Mouse (Mus musculus) limb, embryonic 12.5 days (tissue): ENCODE measurements at regions not wholly inside any gene's neighbourhood (a gene's known extent, or its start where the extent isn't known, plus 50 kb on each side); places are given as distances from the start of the nearest gene placed in this dataset.

ENCODE experiments used
- ATAC-seq: fragments of 200-750 bp; cut with Nextera tagmentation; 2 replicates; pipeline ENCODE4 v1.8.0; 2017; ENCODE audit warnings: low read depth, moderate TSS enrichment; ENCODE audit not compliant: insufficient number of reproducible peaks, insufficient read depth, low FRiP score, low TSS enrichment
- H3K27ac ChIP-seq: fragments of 300-500 bp; sonication (generic); 2 replicates; pipeline ENCODE4 v1.5.1; 2016; ENCODE audit warnings: mild to moderate bottlenecking, moderate library complexity
- H3K27me3 ChIP-seq: fragments of 300-500 bp; sonication (generic); 2 replicates; pipeline ENCODE4 v1.6.1; 2016; ENCODE audit warnings: mild to moderate bottlenecking, moderate library complexity
- H3K36me3 ChIP-seq: fragments of 300-500 bp; sonication (generic); 2 replicates; pipeline ENCODE4 v1.6.1; 2016; ENCODE audit warnings: mild to moderate bottlenecking, moderate library complexity
- H3K4me1 ChIP-seq: fragments of 300-500 bp; sonication (generic); replicated peaks from 2 replicates; pipeline ENCODE4 v1.6.1; 2016
- H3K4me2 ChIP-seq: fragments of 300-500 bp; sonication (generic); 2 replicates; pipeline ENCODE4 v1.6.1; 2016; ENCODE audit warnings: mild to moderate bottlenecking, moderate library complexity
- H3K4me3 ChIP-seq: fragments of 300-500 bp; sonication (generic); replicated peaks from 2 replicates; pipeline ENCODE4 v1.5.1; 2016; ENCODE audit warnings: mild to moderate bottlenecking
- H3K9ac ChIP-seq: fragments of 300-500 bp; sonication (generic); replicated peaks from 2 replicates; pipeline ENCODE4 v1.6.1; 2016; ENCODE audit warnings: mild to moderate bottlenecking, moderate library complexity
- H3K9me3 ChIP-seq: fragments of 300-500 bp; sonication (generic); 2 replicates; pipeline ENCODE4 v1.6.1; 2016; ENCODE audit warnings: mild to moderate bottlenecking, moderate library complexity
- WGBS: fragments of 180-500 bp; shearing (Covaris S2); methylation state at CpG from one replicate; pipeline ENCODE4 v1.1.7; 2016; 5-methylcytosine and 5-hydroxymethylcytosine counted together

DNA sequence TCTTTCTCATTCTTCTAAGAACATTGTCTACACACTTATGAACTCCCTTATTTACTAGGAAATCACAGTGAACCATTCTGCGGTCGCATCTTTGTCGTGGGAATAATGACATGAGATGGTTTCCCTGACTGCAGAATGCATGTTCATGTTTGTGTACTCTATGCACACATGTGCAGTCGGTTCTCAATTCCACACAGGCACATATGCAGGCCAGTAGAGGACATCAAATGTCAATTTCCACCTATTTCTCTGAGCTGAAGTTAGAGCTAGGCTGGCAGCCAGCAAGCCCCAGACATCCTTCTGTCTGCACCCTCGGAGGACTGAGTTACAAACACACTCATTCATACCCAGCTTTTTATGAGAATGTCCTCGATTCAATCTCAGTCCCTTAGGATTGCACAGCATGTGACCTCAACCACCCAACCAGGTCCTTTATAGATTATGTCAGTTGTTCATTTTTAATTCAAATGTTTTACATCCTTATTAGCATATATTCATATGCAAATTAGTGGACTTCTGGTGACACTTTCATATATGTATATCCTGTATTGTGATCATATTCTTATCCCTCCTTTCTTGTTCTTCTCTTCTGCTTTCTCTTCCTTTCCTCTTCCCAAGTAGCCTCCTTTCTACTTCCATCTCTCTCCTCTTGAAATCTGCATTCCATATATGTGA, 202.7 kb downstream of the Rpl36a-ps1 start:
- Histone ChIP-seq H3K27me3 (no peaks in the 10 kb centered on the region), H3K4me3 (no peak overlapping the region), H3K36me3 (no peaks in the 10 kb centered on the region), H3K9me3 (no peaks in the 10 kb centered on the region), H3K4me1 (no peaks in the 10 kb centered on the region), H3K9ac (no peak overlapping the region), H3K27ac (no peak overlapping the region), H3K4me2 (no peak overlapping the region)
- no peak for ATAC-seq
- 70% methylated on average over 6 of the region's 6 CpGs for WGBS

DNA sequence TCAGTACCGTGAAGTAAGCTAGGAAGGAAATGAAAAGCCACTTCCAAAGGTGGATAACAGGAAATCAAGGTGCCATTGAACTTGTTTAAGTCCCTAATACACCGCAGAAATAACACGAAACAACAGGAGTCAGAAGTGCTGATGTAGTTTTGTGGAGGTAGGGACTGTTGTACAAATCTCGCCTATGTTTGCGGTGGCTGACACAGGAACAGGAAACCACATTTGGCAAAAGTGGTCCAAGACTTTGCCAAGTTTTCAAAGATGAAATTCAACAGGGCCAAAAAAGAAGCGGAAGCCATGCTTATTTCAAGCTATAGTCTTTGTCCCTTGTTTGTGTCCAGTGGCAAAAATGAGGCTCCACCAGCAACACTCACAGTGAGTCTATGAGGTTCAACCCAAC, 204.3 kb downstream of the Rpl36a-ps1 start:
- 91% methylated on average over 6 of the region's 6 CpGs for WGBS
- H3K9ac ChIP-seq, result no peak overlapping the region
- H3K36me3 ChIP-seq, result no peaks in the 10 kb centered on the region
- no peak for ATAC-seq
- H3K4me3 ChIP-seq, result no peak overlapping the region
- H3K9me3 ChIP-seq, result no peaks in the 10 kb centered on the region
- H3K27ac ChIP-seq, result no peak overlapping the region
- H3K27me3 ChIP-seq, result no peaks in the 10 kb centered on the region
- no peaks in the 10 kb centered on the region for H3K4me1 ChIP-seq
- no peak overlapping the region for H3K4me2 ChIP-seq

DNA sequence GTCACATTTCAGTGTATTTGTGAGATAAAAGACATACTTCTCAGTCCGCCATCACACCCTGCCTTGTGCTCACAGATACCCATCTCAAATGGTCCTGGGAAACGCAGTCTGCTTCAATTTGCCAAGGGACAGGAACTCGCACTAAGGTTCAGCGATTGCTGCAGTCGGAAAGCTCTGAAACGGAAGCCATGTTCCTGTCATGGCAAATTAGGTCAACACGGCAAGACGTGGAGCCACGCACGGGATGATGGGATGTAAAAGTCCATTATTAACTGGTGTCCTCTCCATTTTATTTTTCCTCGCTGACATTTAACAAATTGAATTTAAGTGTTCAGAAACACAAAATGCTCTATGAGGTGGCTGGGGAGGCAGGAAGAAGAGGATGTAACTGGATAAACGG, 212.4 kb downstream of the Rpl36a-ps1 start:
- no peaks in the 10 kb centered on the region for H3K4me1 ChIP-seq
- no peak overlapping the region for H3K9ac ChIP-seq
- H3K4me2 ChIP-seq, result no peak overlapping the region
- WGBS, result 93% methylated on average over 12 of the region's 12 CpGs
- no peak overlapping the region for H3K4me3 ChIP-seq
- no peaks in the 10 kb centered on the region for H3K27me3 ChIP-seq
- no peaks in the 10 kb centered on the region for H3K36me3 ChIP-seq
- H3K27ac ChIP-seq, result no peak overlapping the region
- ATAC-seq, result no peak
- H3K9me3 ChIP-seq, result peaks cover 6% of the 10 kb centered on the region; the same call in 1 of the 2 replicates

DNA sequence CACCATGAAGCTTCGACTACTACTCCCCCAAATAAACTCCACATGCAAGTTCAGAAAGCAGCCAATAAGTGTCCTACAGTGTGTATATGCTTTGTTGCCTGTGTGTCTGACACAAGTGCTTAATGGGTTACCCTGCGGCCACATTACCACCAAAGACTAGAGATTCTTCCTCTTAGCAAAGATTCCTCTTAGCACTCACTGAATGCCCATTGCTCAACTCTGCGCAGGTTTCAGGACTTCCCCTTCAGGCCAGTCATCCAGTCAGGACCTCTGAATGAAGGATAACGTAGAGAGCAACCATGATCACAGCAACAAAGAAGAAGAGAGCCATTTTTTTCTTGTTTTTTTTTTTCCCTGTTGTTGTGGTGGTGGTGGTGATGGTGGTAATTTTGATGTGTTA, 222.0 kb downstream of the Rpl36a-ps1 start:
- Histone ChIP-seq H3K9me3 (no peaks in the 10 kb centered on the region), H3K36me3 (no peaks in the 10 kb centered on the region), H3K4me3 (no peak overlapping the region), H3K27ac (no peak overlapping the region), H3K4me2 (no peak overlapping the region), H3K27me3 (no peaks in the 10 kb centered on the region), H3K9ac (no peak overlapping the region), H3K4me1 (no peaks in the 10 kb centered on the region)
- ATAC-seq, result no peak
- WGBS, result 81% methylated on average over 4 of the region's 4 CpGs

DNA sequence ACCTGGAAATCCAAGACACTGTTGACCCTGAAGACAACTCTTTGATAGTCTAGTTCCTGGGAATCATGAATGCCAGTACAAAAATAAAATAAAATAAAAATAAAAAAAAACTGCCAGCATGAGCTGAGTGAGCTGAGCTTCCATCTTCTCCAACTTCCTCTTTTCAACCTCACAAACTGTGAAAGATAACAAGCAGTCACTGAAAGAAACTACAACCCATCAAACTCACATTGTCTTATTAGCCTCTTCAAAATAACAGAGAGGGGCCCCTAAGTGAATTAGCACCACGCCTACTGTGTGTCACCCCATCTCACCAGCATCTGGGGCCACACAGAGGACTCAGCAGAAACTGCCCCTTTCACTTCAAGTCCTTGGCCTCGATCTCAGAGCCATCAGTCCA, 225.3 kb downstream of the Rpl36a-ps1 start:
- WGBS, result 81% methylated on average over 2 of the region's 2 CpGs
- no peaks in the 10 kb centered on the region for H3K4me1 ChIP-seq
- no peak for ATAC-seq

DNA sequence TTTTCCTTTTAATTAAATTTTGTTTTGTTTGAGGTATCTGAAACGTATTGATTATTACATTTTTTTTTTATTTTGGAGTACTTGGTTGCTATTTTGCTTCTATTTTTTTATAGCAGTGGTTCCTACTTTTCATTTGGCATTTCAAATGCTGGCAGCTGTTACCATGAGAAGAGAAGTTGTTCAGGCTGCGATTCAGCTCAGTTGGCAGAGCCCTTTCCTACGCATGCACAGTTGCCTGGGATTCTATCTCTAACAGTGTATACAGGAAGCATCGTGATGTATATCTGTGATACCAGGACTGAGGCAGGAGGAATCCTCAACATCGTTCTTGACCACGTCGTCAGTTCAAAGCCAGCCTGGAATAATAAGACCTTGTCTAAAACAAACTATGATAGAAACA, 226.6 kb downstream of the Rpl36a-ps1 start:
- WGBS, result 82% methylated on average over 7 of the region's 7 CpGs

More for the DNA sequence above, 225.3 kb downstream of the Rpl36a-ps1 start:
- H3K4me2 ChIP-seq, result no peak overlapping the region
- no peak overlapping the region for H3K4me3 ChIP-seq
- no peaks in the 10 kb centered on the region for H3K9me3 ChIP-seq
- no peaks in the 10 kb centered on the region for H3K27me3 ChIP-seq
- H3K9ac ChIP-seq, result no peak overlapping the region
- no peak overlapping the region for H3K27ac ChIP-seq
- no peaks in the 10 kb centered on the region for H3K36me3 ChIP-seq

DNA sequence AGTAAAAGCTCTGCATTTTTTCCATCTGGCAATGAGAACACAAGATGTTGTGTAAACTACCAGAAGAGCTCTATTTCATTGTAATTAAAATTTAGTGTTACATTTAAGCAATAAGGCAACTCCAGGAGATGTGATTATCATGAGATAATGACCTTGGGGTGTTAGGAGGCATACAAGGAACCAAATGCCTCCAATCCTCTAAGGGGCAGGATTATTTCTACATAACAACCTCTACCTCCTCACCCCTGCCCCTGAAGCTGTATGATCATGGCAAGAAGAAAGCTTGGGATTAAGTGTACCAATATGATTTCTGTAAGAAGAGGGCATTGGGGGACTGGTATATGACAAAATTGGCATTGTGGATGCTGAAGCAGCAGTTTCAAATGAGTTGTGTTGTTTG, 228.8 kb downstream of the Rpl36a-ps1 start:
- H3K9ac ChIP-seq, result no peak overlapping the region
- H3K4me3 ChIP-seq, result no peak overlapping the region
- no peaks in the 10 kb centered on the region for H3K36me3 ChIP-seq
- no peak overlapping the region for H3K4me2 ChIP-seq
- H3K27me3 ChIP-seq, result no peaks in the 10 kb centered on the region
- H3K9me3 ChIP-seq, result no peaks in the 10 kb centered on the region
- H3K4me1 ChIP-seq, result no peaks in the 10 kb centered on the region
- no peak overlapping the region for H3K27ac ChIP-seq
- ATAC-seq, result no peak

More for the DNA sequence above, 226.6 kb downstream of the Rpl36a-ps1 start:
- Histone ChIP-seq H3K9me3 (no peaks in the 10 kb centered on the region), H3K27me3 (no peaks in the 10 kb centered on the region), H3K9ac (no peak overlapping the region), H3K36me3 (no peaks in the 10 kb centered on the region), H3K27ac (no peak overlapping the region), H3K4me3 (no peak overlapping the region), H3K4me1 (no peaks in the 10 kb centered on the region), H3K4me2 (no peak overlapping the region)
- no peak for ATAC-seq

DNA sequence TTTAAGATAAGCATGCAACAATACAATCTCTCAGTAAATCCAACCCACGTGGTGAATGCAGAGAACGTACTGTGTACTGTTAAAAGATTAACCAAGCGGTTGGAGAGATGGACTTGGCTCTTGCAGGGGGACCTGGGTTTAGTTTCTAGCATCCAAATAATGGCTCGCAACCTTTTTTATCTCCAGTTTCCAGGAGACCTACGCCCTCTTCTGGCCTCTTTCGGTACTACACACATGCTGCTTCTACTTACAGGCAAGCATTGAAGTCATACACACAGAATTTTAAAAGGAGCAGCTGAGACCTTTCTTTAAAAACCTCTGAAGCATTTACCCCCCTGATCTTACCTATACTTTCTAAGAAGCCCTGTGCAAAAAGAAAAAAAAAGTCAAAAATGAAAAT, 243.4 kb downstream of the Rpl36a-ps1 start:
- no peak overlapping the region for H3K27ac ChIP-seq
- H3K9me3 ChIP-seq, result peaks cover 3% of the 10 kb centered on the region; the same call in 1 of the 2 replicates
- no peaks in the 10 kb centered on the region for H3K27me3 ChIP-seq
- 90% methylated on average over 6 of the region's 6 CpGs for WGBS
- no peak overlapping the region for H3K4me2 ChIP-seq
- ATAC-seq, result no peak
- no peaks in the 10 kb centered on the region for H3K4me1 ChIP-seq
- no peaks in the 10 kb centered on the region for H3K36me3 ChIP-seq
- H3K4me3 ChIP-seq, result no peak overlapping the region
- no peak overlapping the region for H3K9ac ChIP-seq

DNA sequence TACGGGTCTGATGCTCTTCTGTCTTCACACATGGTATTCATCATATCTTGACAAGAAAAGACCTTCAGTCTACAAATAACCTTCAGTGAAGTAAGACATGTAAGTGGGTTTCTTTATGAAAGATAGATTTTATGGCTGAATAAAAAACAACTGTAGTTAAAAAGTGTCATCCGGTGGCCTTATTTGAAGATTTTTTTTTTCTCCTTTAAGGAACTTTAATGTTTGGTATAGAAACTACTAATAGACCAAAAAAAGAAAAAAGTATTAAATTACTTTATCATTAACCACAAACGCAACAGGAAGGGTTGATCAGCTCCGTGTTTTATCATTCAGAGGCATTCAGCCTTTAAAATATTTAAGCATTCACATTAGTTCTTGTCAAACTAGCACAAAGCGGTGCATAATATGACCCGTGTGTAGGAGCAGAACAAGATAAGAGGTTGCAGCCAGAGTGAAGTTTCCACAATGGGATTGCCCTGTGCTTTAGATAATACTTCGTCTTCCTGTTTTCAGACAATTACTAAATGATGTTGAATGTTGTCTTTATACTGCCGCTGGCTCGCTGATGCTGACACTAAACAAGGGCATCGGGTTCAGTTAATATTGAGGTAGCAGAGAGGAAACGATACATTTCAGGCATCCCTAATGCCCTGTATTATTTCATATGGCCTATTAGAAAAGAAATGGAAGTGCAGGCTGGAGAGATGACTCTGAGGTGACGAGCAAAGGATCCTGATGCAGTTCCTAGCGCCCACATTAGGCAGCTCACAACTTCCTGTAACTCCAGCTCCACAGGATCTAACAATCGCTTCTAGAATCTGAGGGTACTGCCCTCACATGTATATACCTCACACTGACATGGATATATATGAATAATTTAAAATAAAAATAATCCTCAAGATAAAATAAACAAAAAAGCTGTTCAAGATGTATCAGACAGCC, 244.8 kb downstream of the Rpl36a-ps1 start:
- Histone ChIP-seq H3K4me3 (no peak overlapping the region), H3K27ac (no peak overlapping the region), H3K27me3 (no peaks in the 10 kb centered on the region), H3K4me1 (no peaks in the 10 kb centered on the region), H3K9ac (no peak overlapping the region), H3K36me3 (no peaks in the 10 kb centered on the region), H3K9me3 (0 out of 2 replicates have a peak, but pooled peaks cover under 1% of the 10 kb centered on the region), H3K4me2 (no peak overlapping the region)
- WGBS, result 89% methylated on average over 14 of the region's 14 CpGs
- no peak for ATAC-seq

DNA sequence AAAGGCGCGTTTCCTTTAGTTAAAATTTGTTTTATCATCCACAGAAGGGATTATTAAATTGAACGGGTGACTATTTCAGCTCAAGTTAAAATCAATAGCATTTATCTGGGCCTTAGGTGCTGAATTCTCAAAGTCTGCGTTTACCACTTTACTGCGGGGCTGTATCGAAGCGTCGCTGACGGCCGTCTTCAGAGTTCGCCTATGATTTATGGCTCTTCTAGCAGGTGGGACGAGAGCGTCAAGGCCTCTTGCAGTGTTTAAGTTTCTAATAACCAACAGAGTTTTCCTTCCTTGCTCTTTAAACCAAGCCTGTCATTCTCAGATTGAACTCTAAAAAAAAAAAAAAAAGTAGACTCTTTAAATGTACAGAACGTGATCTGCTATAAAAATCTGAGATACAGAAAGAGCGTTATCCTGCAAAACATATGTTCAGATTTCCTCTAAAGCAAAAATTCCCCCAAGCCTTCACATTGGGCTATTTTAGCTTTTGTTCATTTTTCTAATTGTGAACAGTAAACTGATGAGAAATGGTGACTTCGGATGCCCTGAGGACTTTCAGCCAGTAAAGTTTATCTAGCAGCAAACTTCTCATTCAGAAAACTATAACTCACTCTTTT, 246.9 kb downstream of the Rpl36a-ps1 start:
- WGBS, result 36% methylated on average over 16 of the region's 16 CpGs
- Histone ChIP-seq H3K27me3 (no peaks in the 10 kb centered on the region), H3K27ac (no peak overlapping the region), H3K9me3 (no peaks in the 10 kb centered on the region), H3K9ac (no peak overlapping the region), H3K36me3 (no peaks in the 10 kb centered on the region), H3K4me3 (no peak overlapping the region), H3K4me1 (no peaks in the 10 kb centered on the region), H3K4me2 (peak overlapping the region; percentile 24; the same call in 1 of the 2 replicates)
- no peak for ATAC-seq

DNA sequence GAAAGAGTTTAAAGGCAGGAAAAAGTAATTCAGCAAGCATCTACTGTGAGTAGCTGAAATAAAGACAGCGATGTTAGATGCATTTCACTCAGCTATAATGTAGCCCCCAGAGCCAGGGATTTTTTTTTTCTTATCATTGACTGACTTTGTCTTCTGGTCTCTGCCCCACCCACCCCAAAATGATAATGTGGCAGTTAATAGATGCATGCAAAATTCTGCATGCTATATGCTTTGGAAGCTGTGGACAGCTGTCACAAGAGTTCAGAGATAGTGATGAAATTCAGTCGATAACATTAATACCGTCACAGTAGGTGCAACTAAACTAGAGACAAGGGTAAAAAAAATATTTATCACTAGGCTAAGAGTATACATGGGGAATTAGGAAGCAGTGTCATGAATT, 263.7 kb downstream of the Rpl36a-ps1 start:
- no peak overlapping the region for H3K4me2 ChIP-seq
- H3K9me3 ChIP-seq, result no peaks in the 10 kb centered on the region
- no peaks in the 10 kb centered on the region for H3K27me3 ChIP-seq
- H3K4me3 ChIP-seq, result no peak overlapping the region
- no peaks in the 10 kb centered on the region for H3K4me1 ChIP-seq
- no peak overlapping the region for H3K27ac ChIP-seq
- ATAC-seq, result no peak
- WGBS, result 88% methylated on average over 3 of the region's 3 CpGs
- H3K9ac ChIP-seq, result no peak overlapping the region
- no peaks in the 10 kb centered on the region for H3K36me3 ChIP-seq
